Mouse (Mus musculus): ENCODE measurements at regions not wholly inside any gene's neighbourhood (a gene's known extent, or its start where the extent isn't known, plus 50 kb on each side); places are given as distances from the start of the nearest gene placed in this dataset.
A peak's percentile ranks its signal among the peaks of the same experiment; 100 is the strongest.

GRCm38 (mm10) chr5:112155051-112155450 lies 97.3 kb downstream of the Cryba4 start:
- Histone ChIP-seq H3K4me3 (replicated peaks) (no peak overlapping the region), H3K4me2 (no peak overlapping the region), H3K27me3 (replicated peaks) (peaks cover 25% of the 10 kb centered on the region), H3K36me3 (no peaks in the 10 kb centered on the region), H3K9me3 (replicated peaks) (no peaks in the 10 kb centered on the region), H3K27ac (replicated peaks) (no peak overlapping the region), H3K9ac (replicated peaks) (no peak overlapping the region), H3K4me1 (peaks cover 5% of the 10 kb centered on the region)
- no peak for ATAC-seq (ENCODE audit: low FRiP score)
- WGBS = 77% methylated on average over 6 of the region's 6 CpGs

GRCm38 (mm10) chr5:112156005-112156404 lies 96.3 kb downstream of the Cryba4 start:
- Histone ChIP-seq H3K36me3 (no peaks in the 10 kb centered on the region), H3K27ac (replicated peaks) (no peak overlapping the region), H3K27me3 (replicated peaks) (peaks cover 28% of the 10 kb centered on the region), H3K9me3 (replicated peaks) (no peaks in the 10 kb centered on the region), H3K4me1 (peaks cover 5% of the 10 kb centered on the region), H3K4me2 (no peak overlapping the region), H3K9ac (replicated peaks) (no peak overlapping the region), H3K4me3 (replicated peaks) (no peak overlapping the region)
- 22% methylated on average over 1 of the region's 1 CpGs for WGBS
- ATAC-seq (ENCODE audit: low FRiP score) = no peak

GRCm38 (mm10) chr5:112166410-112167175 lies 85.7 kb downstream of the Cryba4 start:
- ATAC-seq (ENCODE audit: low FRiP score) = no peak
- H3K9ac ChIP-seq (replicated peaks) = no peak overlapping the region
- peaks cover 3% of the 10 kb centered on the region; the same call in 1 of the 2 replicates for H3K4me1 ChIP-seq
- H3K27me3 ChIP-seq (replicated peaks) = no peaks in the 10 kb centered on the region
- no peak overlapping the region for H3K4me3 ChIP-seq (replicated peaks)
- no peaks in the 10 kb centered on the region for H3K9me3 ChIP-seq (replicated peaks)
- WGBS = 71% methylated on average over 11 of the region's 11 CpGs
- H3K27ac ChIP-seq (replicated peaks) = no peak overlapping the region
- no peaks in the 10 kb centered on the region for H3K36me3 ChIP-seq
- H3K4me2 ChIP-seq = no peak overlapping the region

GRCm38 (mm10) chr5:112167790-112168189 lies 84.5 kb downstream of the Cryba4 start:
- Histone ChIP-seq H3K36me3 (no peaks in the 10 kb centered on the region), H3K9ac (replicated peaks) (no peak overlapping the region), H3K4me2 (no peak overlapping the region), H3K27me3 (replicated peaks) (no peaks in the 10 kb centered on the region), H3K4me1 (peaks cover 3% of the 10 kb centered on the region; the same call in 1 of the 2 replicates), H3K4me3 (replicated peaks) (no peak overlapping the region), H3K27ac (replicated peaks) (no peak overlapping the region), H3K9me3 (replicated peaks) (no peaks in the 10 kb centered on the region)
- WGBS = 40% methylated on average over 10 of the region's 10 CpGs
- ATAC-seq (ENCODE audit: low FRiP score) = no peak

GRCm38 (mm10) chr5:112171325-112171724 lies 81.0 kb downstream of the Cryba4 start:
- Histone ChIP-seq H3K4me2 (no peak overlapping the region), H3K27me3 (replicated peaks) (no peaks in the 10 kb centered on the region), H3K4me1 (peaks cover 12% of the 10 kb centered on the region; the same call in 1 of the 2 replicates), H3K4me3 (replicated peaks) (no peak overlapping the region), H3K9ac (replicated peaks) (no peak overlapping the region), H3K9me3 (replicated peaks) (no peaks in the 10 kb centered on the region), H3K27ac (replicated peaks) (no peak overlapping the region), H3K36me3 (no peaks in the 10 kb centered on the region)
- ATAC-seq (ENCODE audit: low FRiP score) = no peak
- WGBS = 84% methylated on average over 2 of the region's 2 CpGs

GRCm38 (mm10) chr5:112179213-112180057 lies 72.9 kb downstream of the Cryba4 start:
- H3K9ac ChIP-seq (replicated peaks) = 0 out of 2 replicates have a peak overlapping the region, but pooled peaks have one; percentile 32
- peak; percentile 38; the same call in 1 of the 2 replicates for ATAC-seq (ENCODE audit: low FRiP score)

GRCm38 (mm10) chr5:112182775-112183174 lies 69.5 kb downstream of the Cryba4 start:
- no peak for ATAC-seq (ENCODE audit: low FRiP score)
- Histone ChIP-seq H3K9me3 (replicated peaks) (no peaks in the 10 kb centered on the region), H3K4me1 (peaks cover 12% of the 10 kb centered on the region), H3K9ac (replicated peaks) (no peak overlapping the region), H3K36me3 (no peaks in the 10 kb centered on the region), H3K4me2 (no peak overlapping the region), H3K27ac (replicated peaks) (no peak overlapping the region), H3K4me3 (replicated peaks) (no peak overlapping the region), H3K27me3 (replicated peaks) (peaks cover 12% of the 10 kb centered on the region; the same call in 1 of the 2 replicates)
- WGBS = 36% methylated on average over 8 of the region's 8 CpGs

More at GRCm38 (mm10) chr5:112179213-112180057, 72.9 kb downstream of the Cryba4 start:
- H3K27ac ChIP-seq (replicated peaks) = peak overlapping the region; percentile 45; the same call in 1 of the 2 replicates
- H3K36me3 ChIP-seq = no peaks in the 10 kb centered on the region
- peaks cover 3% of the 10 kb centered on the region; the same call in 1 of the 2 replicates for H3K27me3 ChIP-seq (replicated peaks)
- peak overlapping the region; percentile 24 for H3K4me3 ChIP-seq (replicated peaks)
- H3K4me1 ChIP-seq = peaks cover 16% of the 10 kb centered on the region
- 14% methylated on average over 24 of the region's 25 CpGs for WGBS
- peak overlapping the region; percentile 51 for H3K4me2 ChIP-seq
- no peaks in the 10 kb centered on the region for H3K9me3 ChIP-seq (replicated peaks)

GRCm38 (mm10) chr5:112195667-112196066 lies 56.7 kb downstream of the Cryba4 start:
- H3K4me2 ChIP-seq = no peak overlapping the region
- no peak overlapping the region for H3K27ac ChIP-seq (replicated peaks)
- no peak overlapping the region for H3K9ac ChIP-seq (replicated peaks)
- WGBS = 78% methylated on average over 6 of the region's 6 CpGs
- H3K36me3 ChIP-seq = no peaks in the 10 kb centered on the region
- H3K27me3 ChIP-seq (replicated peaks) = no peaks in the 10 kb centered on the region
- no peak overlapping the region for H3K4me3 ChIP-seq (replicated peaks)
- ATAC-seq (ENCODE audit: low FRiP score) = no peak
- no peaks in the 10 kb centered on the region for H3K4me1 ChIP-seq
- H3K9me3 ChIP-seq (replicated peaks) = no peaks in the 10 kb centered on the region
